Comparison of ENCODE assay signal across 22 mouse cellular contexts in genomic region chr2:174595611-174596010, GRCm38 (mm10). TPM values are rescaled to one million over a fixed set of nuclear protein-coding genes. Genes with fewer than 3 reads are reported as not detected.
DNase-seq lines count a peak whose midpoint lies in the region; TF ChIP-seq lines count a peak whose summit lies in the region.
"Had no signal": no experiment of that assay in that cellular context is flagged by ENCODE, and none has a peak within 500 bp of the region (broad histone marks: within the 10 kb centered on the region; RNA-seq: fewer than 3 reads in every experiment).

No protein-coding gene starts in this region.

- no peaks in the 10 kb centered on the region for H3K36me3 ChIP-seq in liver, adult 2 months (ENCODE audit: control insufficient read depth, insufficient read depth, low read length)
- H3K36me3 ChIP-seq: embryonic facial prominence, embryonic 13.5 days; embryonic facial prominence, embryonic 15.5 days; forebrain, embryonic 10.5 days; forebrain, embryonic 12.5 days had no signal

- H3K9ac ChIP-seq in liver, adult 2 months (ENCODE audit: low read depth, low read length) = no peak overlapping the region
- H3K9ac ChIP-seq: embryonic facial prominence, embryonic 13.5 days; embryonic facial prominence, embryonic 15.5 days; forebrain, embryonic 12.5 days had no signal

- H3K4me3 ChIP-seq in liver, adult 2 months (ENCODE audit: insufficient read depth, low read depth, low read length) = no peak overlapping the region
- H3K4me3 ChIP-seq: embryonic facial prominence, embryonic 13.5 days; embryonic facial prominence, embryonic 15.5 days; erythroblast, embryonic 14.5 days; forebrain, embryonic 10.5 days; forebrain, embryonic 12.5 days had no signal

- no peaks in the 10 kb centered on the region for H3K27me3 ChIP-seq in liver, adult 2 months (ENCODE audit: control insufficient read depth, insufficient read depth, low read length)
- H3K27me3 ChIP-seq: embryonic facial prominence, embryonic 13.5 days; embryonic facial prominence, embryonic 15.5 days; forebrain, embryonic 12.5 days had no signal

- 17% methylated on average over 2 of the region's 2 CpGs for WGBS in liver, adult 2 months

- intact Hi-C loops in left cerebral cortex, postnatal 25 days (cut with DNase I) = no loop called here

- no peaks in the 10 kb centered on the region for H3K4me1 ChIP-seq in liver, adult 2 months (ENCODE audit: control insufficient read depth, insufficient read depth, low read length)
- H3K4me1 ChIP-seq: forebrain, embryonic 12.5 days had no signal

- H3K27ac ChIP-seq in liver, adult 2 months (replicated peaks; ENCODE audit: insufficient read depth, low read depth, low read length) = no peak overlapping the region
- H3K27ac ChIP-seq: embryonic facial prominence, embryonic 13.5 days; embryonic facial prominence, embryonic 15.5 days; forebrain, embryonic 10.5 days; forebrain, embryonic 12.5 days had no signal

- no peak for TF ChIP-seq CTCF in liver, adult 2 months (IDR thresholded peaks at IDR 0.05; ENCODE audit: low read depth, low read length)

- H3K79me2 ChIP-seq in liver, adult 2 months (ENCODE audit: control insufficient read depth, insufficient read depth, low read length) = no peaks in the 10 kb centered on the region

- TF ChIP-seq POLR2A in liver, adult 2 months (IDR thresholded peaks at IDR 0.05; ENCODE audit: extremely low read depth, insufficient read depth, low read length) = no peak

- DNase-seq in adrenal gland, adult 2 months = peak; percentile 78
- no peak for DNase-seq in adrenal gland, postnatal 25 days
- peak; percentile 8 for DNase-seq in liver, adult 2 months (ENCODE audit: extremely low read depth, low read depth, low spot score)
- no peak for DNase-seq in liver
- peak; percentile 33 to 62 for DNase-seq in adrenal gland, postnatal 36 days
- DNase-seq in left cerebral cortex, postnatal 25 days (ENCODE audit: low spot score in 2 of 2) = no peak
- DNase-seq: cerebellum, adult 11 months; cerebellum, adult 18-20 months; cerebellum, adult 8-10 months; cerebellum, adult 9-11 months; cerebellum, postnatal 14 days; cerebellum, postnatal 36 days had no signal

RNA-seq across cellular contexts. Expression of gene Zfp831, which starts 47.7 kb away (rescaled TPM):
- total RNA-seq in adrenal gland, adult 2 months (2021) = under 1 TPM; 0.10 to 0.12 TPM
- polyA plus RNA-seq in adrenal gland, adult 2 months (2012; rRNA removed) = 0.03 TPM in 2 replicates
- total RNA-seq in adrenal gland, postnatal 25 days (2021) = 0.06 and 0.14 TPM in 2 replicates
- 0.09 and 0.13 TPM in 2 replicates for total RNA-seq in liver, adult 2 months (2014; rRNA removed)
- 0.04 and 0.06 TPM in 2 replicates for polyA plus RNA-seq in liver, adult 2 months (2012; rRNA removed)
- total RNA-seq in adrenal gland, postnatal 36 days (2021) = under 1 TPM; 0.03 to 0.10 TPM
- 10 to 100 TPM; 16.8 to 18.3 TPM for total RNA-seq in left cerebral cortex, postnatal 25 days (2021)
- total RNA-seq: ES-E14 had no signal
- polyA plus RNA-seq: C2C12; embryonic facial prominence, embryonic 11.5 days; erythroblast, embryonic 14.5 days; forebrain, embryonic 12.5 days; forebrain, embryonic 14.5 days; forebrain, embryonic 16.5 days had no signal

Comparison
In these comparisons a context has a peak if more than half of its experiments do, and no peak if none do; other contexts are left out.
1. DNase-seq: peak in adrenal gland, adult 2 months (single experiment), liver, adult 2 months (single experiment) and adrenal gland, postnatal 36 days (2 of 2); none in adrenal gland, postnatal 25 days (single experiment), liver (single experiment) and left cerebral cortex, postnatal 25 days (0 of 2).
2. RNA of gene Zfp831, which starts 47.7 kb away (total RNA-seq): 16.8 to 18.3 TPM in left cerebral cortex, postnatal 25 days; 0.10 to 0.12 TPM in adrenal gland, adult 2 months, 0.03 to 0.10 TPM in adrenal gland, postnatal 36 days, 0.09 to 0.13 TPM in liver, adult 2 months and 0.06 to 0.14 TPM in adrenal gland, postnatal 25 days; every median in the first group is over 10 times any median in the second.